Mouse (Mus musculus): Measurements from ENCODE around the gene Tmco4. TPM values are rescaled to one million over a fixed set of nuclear protein-coding genes. Genes with fewer than 3 reads are reported as not detected.

Tmco4 gene
- total and polyA plus RNA-seq, 2 experiments from 2014 or later: 1.3 to 1.9 TPM

GRCm38 (mm10) chr4:138986280-138986679 is 13.6 kb downstream of the Tmco4 start:
- 34% methylated on average over 5 of the region's 5 CpGs for WGBS
- Histone ChIP-seq H3K4me1 (ENCODE audit: insufficient read depth, low read length) (no peaks in the 10 kb centered on the region), H3K9ac (replicated peaks; ENCODE audit: low read length, poor library complexity, severe bottlenecking) (no peak overlapping the region), H3K27me3 (ENCODE audit: insufficient read depth, low read length) (no peaks in the 10 kb centered on the region), H3K27ac (ENCODE audit: low read depth, low read length) (no peak overlapping the region), H3K36me3 (ENCODE audit: insufficient read depth, low read length) (no peaks in the 10 kb centered on the region), H3K4me2 (ENCODE audit: low read depth, low read length, poor library complexity, severe bottlenecking) (no peak overlapping the region), H3K9me3 (ENCODE audit: low read length) (no peaks in the 10 kb centered on the region), H3K4me3 (ENCODE audit: low read depth, low read length) (no peak overlapping the region)
- TF ChIP-seq CTCF (IDR thresholded peaks at IDR 0.05): no peak
- DNase-seq (ENCODE audit: low spot score) (no peak), ATAC-seq (ENCODE audit: low FRiP score) (no peak)

- H3K9ac ChIP-seq (replicated peaks; ENCODE audit: low read length, poor library complexity, severe bottlenecking): no peak overlapping the region
- no peaks in the 10 kb centered on the region for H3K9me3 ChIP-seq (ENCODE audit: low read length)
- no peak for ATAC-seq (ENCODE audit: low FRiP score)
- no peaks in the 10 kb centered on the region for H3K4me1 ChIP-seq (ENCODE audit: insufficient read depth, low read length)
- no peaks in the 10 kb centered on the region for H3K36me3 ChIP-seq (ENCODE audit: insufficient read depth, low read length)
- no peak overlapping the region for H3K4me3 ChIP-seq (ENCODE audit: low read depth, low read length)
- TF ChIP-seq CTCF (IDR thresholded peaks at IDR 0.05): no peak
- WGBS: 80% methylated on average over 3 of the region's 3 CpGs
- no peak overlapping the region for H3K4me2 ChIP-seq (ENCODE audit: low read depth, low read length, poor library complexity, severe bottlenecking)
- no peak for DNase-seq (ENCODE audit: low spot score)
- no peaks in the 10 kb centered on the region for H3K27me3 ChIP-seq (ENCODE audit: insufficient read depth, low read length)
- no peak overlapping the region for H3K27ac ChIP-seq (ENCODE audit: low read depth, low read length)
Measured at GRCm38 (mm10) chr4:138994389-138994788, 21.7 kb downstream of the Tmco4 start.

DNA sequence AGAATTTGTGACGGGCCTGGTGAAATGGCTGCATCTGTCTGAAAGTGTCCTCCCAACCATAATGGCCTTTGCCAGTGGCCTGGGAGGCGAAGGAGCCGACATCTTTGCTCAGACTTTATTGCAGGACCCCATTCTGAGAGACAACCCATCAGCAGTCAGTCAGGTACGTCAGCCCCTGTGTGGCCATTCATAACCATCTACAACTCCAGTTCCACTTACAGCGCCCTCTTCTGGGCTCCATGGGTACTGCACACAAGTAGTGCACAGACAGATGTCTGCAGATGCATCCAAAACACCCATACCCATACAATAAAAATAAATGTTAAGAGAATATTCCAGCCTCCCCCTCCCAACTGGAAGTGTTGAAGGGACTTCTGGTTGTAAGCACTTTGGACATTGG is 23.7 kb downstream of the Tmco4 start:
- WGBS: 80% methylated on average over 5 of the region's 5 CpGs
- Histone ChIP-seq H3K4me2 (ENCODE audit: low read depth, low read length, poor library complexity, severe bottlenecking) (no peak overlapping the region), H3K27me3 (ENCODE audit: insufficient read depth, low read length) (no peaks in the 10 kb centered on the region), H3K36me3 (ENCODE audit: insufficient read depth, low read length) (no peaks in the 10 kb centered on the region), H3K4me1 (ENCODE audit: insufficient read depth, low read length) (no peaks in the 10 kb centered on the region), H3K9me3 (ENCODE audit: low read length) (no peaks in the 10 kb centered on the region), H3K4me3 (ENCODE audit: low read depth, low read length) (no peak overlapping the region), H3K9ac (replicated peaks; ENCODE audit: low read length, poor library complexity, severe bottlenecking) (no peak overlapping the region), H3K27ac (ENCODE audit: low read depth, low read length) (no peak overlapping the region)
- peak; percentile 59 for TF ChIP-seq CTCF (IDR thresholded peaks at IDR 0.05)
- DNase-seq (ENCODE audit: low spot score) (no peak), ATAC-seq (ENCODE audit: low FRiP score) (no peak)

DNA sequence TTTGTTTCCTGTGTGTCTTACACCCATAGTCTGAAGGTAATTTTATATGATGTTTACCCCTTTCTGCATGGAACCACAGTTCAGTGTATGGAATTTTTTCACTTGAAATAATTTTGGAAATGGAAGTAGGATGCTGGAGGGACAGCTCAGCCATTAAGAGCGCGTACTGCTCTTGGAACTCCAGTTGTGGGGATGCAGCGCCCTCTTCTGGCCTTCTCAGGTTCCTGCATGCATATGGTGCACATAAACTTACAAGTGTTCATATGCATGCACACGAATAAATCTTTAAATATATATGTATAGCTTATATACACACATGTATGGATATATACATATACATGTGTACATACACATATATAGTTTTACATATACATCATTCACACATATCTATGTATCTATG is 24.4 kb downstream of the Tmco4 start:
- H3K4me3 ChIP-seq (ENCODE audit: low read depth, low read length): no peak overlapping the region
- H3K9ac ChIP-seq (replicated peaks; ENCODE audit: low read length, poor library complexity, severe bottlenecking): no peak overlapping the region
- no peak overlapping the region for H3K4me2 ChIP-seq (ENCODE audit: low read depth, low read length, poor library complexity, severe bottlenecking)
- ATAC-seq (ENCODE audit: low FRiP score) (no peak), DNase-seq (ENCODE audit: low spot score) (no peak)
- H3K27ac ChIP-seq (ENCODE audit: low read depth, low read length): no peak overlapping the region
- H3K27me3 ChIP-seq (ENCODE audit: insufficient read depth, low read length): no peaks in the 10 kb centered on the region
- TF ChIP-seq CTCF (IDR thresholded peaks at IDR 0.05): peak; percentile 56
- 82% methylated on average over 4 of the region's 4 CpGs for WGBS
- no peaks in the 10 kb centered on the region for H3K9me3 ChIP-seq (ENCODE audit: low read length)
- H3K36me3 ChIP-seq (ENCODE audit: insufficient read depth, low read length): no peaks in the 10 kb centered on the region
- H3K4me1 ChIP-seq (ENCODE audit: insufficient read depth, low read length): no peaks in the 10 kb centered on the region

DNA sequence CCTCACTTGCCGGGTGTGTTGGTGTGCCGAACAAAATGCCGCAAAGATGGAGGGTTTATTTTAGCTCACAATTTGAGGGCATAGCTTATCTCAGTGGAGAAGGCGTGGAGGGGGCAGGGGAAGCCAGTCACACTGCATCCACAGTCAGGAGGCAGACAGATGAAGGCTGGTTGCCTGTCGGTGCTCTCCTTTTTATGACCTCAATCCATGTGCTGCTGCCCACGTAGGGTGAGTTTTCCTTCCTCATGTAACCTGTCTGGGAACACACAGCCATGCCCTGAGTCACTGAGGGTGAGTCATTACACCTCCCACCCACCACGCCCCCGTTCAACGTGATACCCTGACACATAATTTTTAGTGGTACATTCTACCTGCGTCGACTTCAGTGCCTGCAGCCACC is 25.9 kb downstream of the Tmco4 start:
- WGBS: 88% methylated on average over 11 of the region's 11 CpGs
- ATAC-seq (ENCODE audit: low FRiP score) (no peak), DNase-seq (ENCODE audit: low spot score) (no peak)
- H3K36me3 ChIP-seq (ENCODE audit: insufficient read depth, low read length): no peaks in the 10 kb centered on the region
- no peak overlapping the region for H3K4me3 ChIP-seq (ENCODE audit: low read depth, low read length)
- H3K27me3 ChIP-seq (ENCODE audit: insufficient read depth, low read length): no peaks in the 10 kb centered on the region
- no peak for TF ChIP-seq CTCF (IDR thresholded peaks at IDR 0.05)
- H3K9ac ChIP-seq (replicated peaks; ENCODE audit: low read length, poor library complexity, severe bottlenecking): no peak overlapping the region
- H3K27ac ChIP-seq (ENCODE audit: low read depth, low read length): no peak overlapping the region
- no peaks in the 10 kb centered on the region for H3K9me3 ChIP-seq (ENCODE audit: low read length)
- no peaks in the 10 kb centered on the region for H3K4me1 ChIP-seq (ENCODE audit: insufficient read depth, low read length)
- no peak overlapping the region for H3K4me2 ChIP-seq (ENCODE audit: low read depth, low read length, poor library complexity, severe bottlenecking)

- ATAC-seq (ENCODE audit: low FRiP score) (no peak), DNase-seq (ENCODE audit: low spot score) (no peak)
- WGBS: 79% methylated on average over 2 of the region's 2 CpGs
- no peak overlapping the region for H3K4me3 ChIP-seq (ENCODE audit: low read depth, low read length)
- no peaks in the 10 kb centered on the region for H3K27me3 ChIP-seq (ENCODE audit: insufficient read depth, low read length)
- H3K27ac ChIP-seq (ENCODE audit: low read depth, low read length): no peak overlapping the region
- no peaks in the 10 kb centered on the region for H3K4me1 ChIP-seq (ENCODE audit: insufficient read depth, low read length)
- no peaks in the 10 kb centered on the region for H3K9me3 ChIP-seq (ENCODE audit: low read length)
- no peak overlapping the region for H3K9ac ChIP-seq (replicated peaks; ENCODE audit: low read length, poor library complexity, severe bottlenecking)
- H3K4me2 ChIP-seq (ENCODE audit: low read depth, low read length, poor library complexity, severe bottlenecking): no peak overlapping the region
- H3K36me3 ChIP-seq (ENCODE audit: insufficient read depth, low read length): no peaks in the 10 kb centered on the region
- no peak for TF ChIP-seq CTCF (IDR thresholded peaks at IDR 0.05)
Measured at GRCm38 (mm10) chr4:139001026-139001425, 28.3 kb downstream of the Tmco4 start.

All from midbrain, postnatal 0 days (tissue).